Mouse (Mus musculus): Measurements from ENCODE around the gene Numb. TPM values are rescaled to one million over a fixed set of nuclear protein-coding genes. Genes with fewer than 3 reads are reported as not detected.
A peak's percentile ranks its signal among the peaks of the same experiment; 100 is the strongest.

The Numb gene
- polyA plus RNA-seq (2014; fragmentation: Nextera tagmentation; extraction: Ambion mirVana) = 27.2 and 27.8 TPM in 2 replicates

DNA sequence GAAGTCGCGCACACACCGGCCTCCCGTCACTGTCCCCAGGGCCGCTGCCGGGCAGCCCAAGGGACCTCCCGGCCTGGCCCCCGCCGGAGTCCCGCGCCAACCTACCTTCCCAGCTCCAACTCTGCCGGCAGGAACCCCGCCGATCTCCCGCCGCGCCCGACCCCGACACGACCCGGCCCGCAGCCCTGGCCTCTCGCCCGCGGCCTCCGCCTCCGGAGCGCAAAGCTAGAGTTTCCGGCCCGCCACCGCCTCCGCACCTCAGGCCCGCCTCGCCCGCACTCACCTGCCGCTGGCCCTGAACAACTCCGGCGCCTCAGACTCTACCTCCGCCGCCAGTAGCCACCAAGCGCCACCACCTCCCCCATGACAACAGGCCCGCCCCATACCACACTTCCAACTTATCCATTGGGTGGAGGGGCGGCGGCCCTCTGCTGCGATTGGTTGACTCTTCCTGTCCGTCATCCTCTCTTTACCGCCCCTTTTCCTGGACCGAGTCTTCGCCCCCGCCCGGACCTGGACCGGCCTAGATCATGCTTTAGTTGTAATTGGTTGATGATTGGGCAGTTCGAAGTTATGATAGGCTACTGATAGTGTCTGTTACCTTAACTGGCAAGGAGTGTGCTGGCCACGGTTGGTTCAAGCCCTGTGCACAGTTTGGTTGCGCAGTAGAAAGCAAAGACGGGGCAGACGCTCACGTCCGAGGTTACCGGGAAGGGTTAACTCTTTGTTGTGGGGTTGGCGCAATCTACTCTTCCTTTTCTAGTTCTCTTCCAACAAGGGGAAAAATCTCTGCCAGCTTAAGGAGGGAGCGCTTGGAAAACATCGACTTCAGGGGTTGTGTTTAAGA is at the start of gene Numb:
Gene Numb (minus strand): TSS at position 400 of the 847 bp plus-strand sequence.
- DNase-seq (ENCODE audit: low spot score, missing footprints) (peak; percentile 99), ATAC-seq (ENCODE audit: low FRiP score) (peak; percentile 100)
- WGBS = under 1% methylated on average over 59 of the region's 63 CpGs
- Histone ChIP-seq H3K27me3 (ENCODE audit: control insufficient read depth, insufficient read depth, low read length) (no peaks in the 10 kb centered on the region), H3K4me3 (ENCODE audit: low read depth, low read length) (peak within 1 kb of the TSS; percentile 95), H3K27ac (ENCODE audit: low read depth, low read length) (peak within 1 kb of the TSS; percentile 71), H3K9ac (ENCODE audit: low read length) (peak within 1 kb of the TSS; percentile 90), H3K4me1 (ENCODE audit: control insufficient read depth, insufficient read depth, low read length) (peaks cover 6% of the 10 kb centered on the region; the same call in 1 of the 2 replicates), H3K9me3 (ENCODE audit: control insufficient read depth, low read length) (no peaks in the 10 kb centered on the region), H3K4me2 (peak within 1 kb of the TSS; percentile 76), H3K36me3 (ENCODE audit: control insufficient read depth, insufficient read depth, low read length) (no peaks in the 10 kb centered on the region)

- ATAC-seq (ENCODE audit: low FRiP score) = no peak
- 87% methylated on average over 7 of the region's 7 CpGs for WGBS
- no peaks in the 10 kb centered on the region for H3K4me1 ChIP-seq (ENCODE audit: control insufficient read depth, insufficient read depth, low read length)
Measured at GRCm38 (mm10) chr12:83965235-83965634, 43.5 kb upstream of the Numb start.

GRCm38 (mm10) chr12:83958278-83958677 is 36.5 kb upstream of the Numb start:
- no peaks in the 10 kb centered on the region for H3K9me3 ChIP-seq (ENCODE audit: control insufficient read depth, low read length)
- H3K27ac ChIP-seq (ENCODE audit: low read depth, low read length) = no peak overlapping the region
- H3K4me1 ChIP-seq (ENCODE audit: control insufficient read depth, insufficient read depth, low read length) = 0 out of 2 replicates have a peak, but pooled peaks cover 4% of the 10 kb centered on the region
- no peak overlapping the region for H3K4me3 ChIP-seq (ENCODE audit: low read depth, low read length)
- no peak overlapping the region for H3K9ac ChIP-seq (ENCODE audit: low read length)
- DNase-seq (ENCODE audit: low spot score, missing footprints) (no peak), ATAC-seq (ENCODE audit: low FRiP score) (no peak)
- no peaks in the 10 kb centered on the region for H3K27me3 ChIP-seq (ENCODE audit: control insufficient read depth, insufficient read depth, low read length)
- WGBS = 91% methylated on average over 9 of the region's 9 CpGs
- no peaks in the 10 kb centered on the region; the same call in none of the 2 replicates for H3K36me3 ChIP-seq (ENCODE audit: control insufficient read depth, insufficient read depth, low read length)
- no peak overlapping the region for H3K4me2 ChIP-seq

More at GRCm38 (mm10) chr12:83965235-83965634, 43.5 kb upstream of the Numb start:
- H3K4me3 ChIP-seq (ENCODE audit: low read depth, low read length) = no peak overlapping the region
- no peaks in the 10 kb centered on the region for H3K9me3 ChIP-seq (ENCODE audit: control insufficient read depth, low read length)
- no peak overlapping the region for H3K9ac ChIP-seq (ENCODE audit: low read length)
- H3K27me3 ChIP-seq (ENCODE audit: control insufficient read depth, insufficient read depth, low read length) = no peaks in the 10 kb centered on the region
- no peak for DNase-seq (ENCODE audit: low spot score, missing footprints)
- H3K4me2 ChIP-seq = no peak overlapping the region
- no peaks in the 10 kb centered on the region for H3K36me3 ChIP-seq (ENCODE audit: control insufficient read depth, insufficient read depth, low read length)
- no peak overlapping the region for H3K27ac ChIP-seq (ENCODE audit: low read depth, low read length)

GRCm38 (mm10) chr12:83951711-83952575 is 30.2 kb upstream of the Numb start:
- Histone ChIP-seq H3K27me3 (ENCODE audit: control insufficient read depth, insufficient read depth, low read length) (no peaks in the 10 kb centered on the region), H3K27ac (ENCODE audit: low read depth, low read length) (no peak overlapping the region), H3K4me2 (peak overlapping the region; percentile 91), H3K4me1 (ENCODE audit: control insufficient read depth, insufficient read depth, low read length) (peaks cover 18% of the 10 kb centered on the region), H3K9ac (ENCODE audit: low read length) (peak overlapping the region; percentile 78), H3K4me3 (ENCODE audit: low read depth, low read length) (peak overlapping the region; percentile 66), H3K9me3 (ENCODE audit: control insufficient read depth, low read length) (no peaks in the 10 kb centered on the region), H3K36me3 (ENCODE audit: control insufficient read depth, insufficient read depth, low read length) (peaks cover 5% of the 10 kb centered on the region)
- DNase-seq (ENCODE audit: low spot score, missing footprints) = peak; percentile 90
- 66% methylated on average over 32 of the region's 32 CpGs for WGBS
- ATAC-seq (ENCODE audit: low FRiP score) = no peak

GRCm38 (mm10) chr12:83950840-83951701 is 29.3 kb upstream of the Numb start:
- Histone ChIP-seq H3K36me3 (ENCODE audit: control insufficient read depth, insufficient read depth, low read length) (peaks cover 5% of the 10 kb centered on the region), H3K4me2 (peak overlapping the region; percentile 91), H3K9ac (ENCODE audit: low read length) (peak overlapping the region; percentile 78), H3K27ac (ENCODE audit: low read depth, low read length) (peak overlapping the region; percentile 72), H3K27me3 (ENCODE audit: control insufficient read depth, insufficient read depth, low read length) (no peaks in the 10 kb centered on the region), H3K9me3 (ENCODE audit: control insufficient read depth, low read length) (no peaks in the 10 kb centered on the region), H3K4me3 (ENCODE audit: low read depth, low read length) (peak overlapping the region; percentile 66), H3K4me1 (ENCODE audit: control insufficient read depth, insufficient read depth, low read length) (peaks cover 18% of the 10 kb centered on the region)
- ATAC-seq (ENCODE audit: low FRiP score) (peak; percentile 70), DNase-seq (ENCODE audit: low spot score, missing footprints) (peak; percentile 97)
- WGBS = under 1% methylated on average over 107 of the region's 116 CpGs

- peaks cover 18% of the 10 kb centered on the region for H3K4me1 ChIP-seq (ENCODE audit: control insufficient read depth, insufficient read depth, low read length)
- DNase-seq (ENCODE audit: low spot score, missing footprints) = no peak
- H3K27ac ChIP-seq (ENCODE audit: low read depth, low read length) = peak within 1 kb of the TSS; percentile 72
- no peaks in the 10 kb centered on the region for H3K9me3 ChIP-seq (ENCODE audit: control insufficient read depth, low read length)
- peak within 1 kb of the TSS; percentile 66 for H3K4me3 ChIP-seq (ENCODE audit: low read depth, low read length)
- under 1% methylated on average over 37 of the region's 37 CpGs for WGBS
- no peaks in the 10 kb centered on the region for H3K27me3 ChIP-seq (ENCODE audit: control insufficient read depth, insufficient read depth, low read length)
- peak; percentile 94 for ATAC-seq (ENCODE audit: low FRiP score)
- peaks cover 5% of the 10 kb centered on the region for H3K36me3 ChIP-seq (ENCODE audit: control insufficient read depth, insufficient read depth, low read length)
- peak within 1 kb of the TSS; percentile 78 for H3K9ac ChIP-seq (ENCODE audit: low read length)
- H3K4me2 ChIP-seq = peak within 1 kb of the TSS; percentile 91
Measured at GRCm38 (mm10) chr12:83950493-83950839, 28.7 kb upstream of the Numb start, which contains the start of gene Riox1. Riox1 (plus strand) TSS chr12:83950608.

DNA sequence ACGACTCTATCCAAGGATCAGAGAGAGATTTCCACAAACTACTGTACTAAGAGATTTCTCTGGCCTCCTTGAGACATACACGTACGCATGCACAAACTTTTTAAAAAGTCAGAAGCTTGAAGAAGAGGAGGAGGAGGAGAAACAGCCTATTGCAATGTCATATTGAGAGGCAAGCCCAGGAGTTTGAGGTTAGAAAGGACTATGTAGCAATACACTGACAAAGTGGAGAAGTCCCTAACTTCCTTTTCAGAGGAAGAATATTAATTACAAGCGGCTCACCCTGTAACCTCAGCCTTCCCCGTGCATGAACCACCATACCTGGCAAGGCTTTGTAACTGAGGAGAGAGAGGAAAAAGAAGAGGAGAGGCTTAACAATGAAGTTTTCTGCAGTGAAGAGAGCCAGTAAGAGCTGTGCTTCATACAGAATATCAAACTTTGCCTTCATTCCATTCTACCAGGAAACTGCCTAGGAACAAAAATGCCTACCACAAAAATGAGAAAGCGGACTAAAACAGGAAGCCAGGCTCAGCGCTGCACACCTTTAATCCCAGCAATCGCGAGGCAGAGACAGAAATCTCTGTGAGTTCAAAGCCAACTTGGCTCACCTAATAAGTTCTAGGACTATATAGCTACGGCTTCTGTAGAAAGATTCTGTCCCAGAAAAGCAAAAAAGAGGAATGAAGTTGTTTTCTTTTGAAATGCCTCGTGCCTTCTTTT is 28.2 kb upstream of the Numb start:
- peak overlapping the region; percentile 66 for H3K4me3 ChIP-seq (ENCODE audit: low read depth, low read length)
- no peak for DNase-seq (ENCODE audit: low spot score, missing footprints)

DNA sequence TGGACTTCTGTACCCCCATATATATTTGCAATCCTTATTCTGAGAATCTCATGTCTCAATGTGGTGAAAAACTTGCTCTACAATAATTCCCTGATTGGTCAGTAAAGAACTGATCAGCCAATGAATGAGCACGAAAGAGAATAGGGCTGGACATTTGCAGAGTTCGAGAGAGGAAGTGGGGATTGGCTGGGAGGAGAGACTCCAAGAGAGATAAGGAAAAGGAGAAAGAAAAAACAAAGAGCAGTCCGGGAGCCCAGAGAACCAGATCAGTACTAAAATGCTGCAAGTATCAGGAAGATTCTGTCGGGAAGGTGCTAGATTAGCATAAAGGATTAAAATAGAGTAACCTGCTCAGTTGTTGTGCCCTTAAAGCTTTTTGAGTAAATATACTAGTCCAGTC is 27.3 kb upstream of the Numb start:
- ATAC-seq (ENCODE audit: low FRiP score) = no peak
- 74% methylated on average over 4 of the region's 4 CpGs for WGBS
- no peak overlapping the region for H3K27ac ChIP-seq (ENCODE audit: low read depth, low read length)
- H3K9me3 ChIP-seq (ENCODE audit: control insufficient read depth, low read length) = no peaks in the 10 kb centered on the region
- peaks cover 18% of the 10 kb centered on the region for H3K4me1 ChIP-seq (ENCODE audit: control insufficient read depth, insufficient read depth, low read length)
- H3K4me3 ChIP-seq (ENCODE audit: low read depth, low read length) = no peak overlapping the region
- H3K4me2 ChIP-seq = no peak overlapping the region
- no peaks in the 10 kb centered on the region for H3K27me3 ChIP-seq (ENCODE audit: control insufficient read depth, insufficient read depth, low read length)
- no peak overlapping the region for H3K9ac ChIP-seq (ENCODE audit: low read length)
- peaks cover 5% of the 10 kb centered on the region; the same call in 1 of the 2 replicates for H3K36me3 ChIP-seq (ENCODE audit: control insufficient read depth, insufficient read depth, low read length)
- no peak for DNase-seq (ENCODE audit: low spot score, missing footprints)

More for the DNA sequence above, 28.2 kb upstream of the Numb start:
- 30% methylated on average over 11 of the region's 11 CpGs for WGBS
- Histone ChIP-seq H3K4me2 (peak overlapping the region; percentile 91), H3K27ac (ENCODE audit: low read depth, low read length) (no peak overlapping the region), H3K36me3 (ENCODE audit: control insufficient read depth, insufficient read depth, low read length) (peaks cover 5% of the 10 kb centered on the region; the same call in 1 of the 2 replicates), H3K9ac (ENCODE audit: low read length) (peak overlapping the region; percentile 78), H3K9me3 (ENCODE audit: control insufficient read depth, low read length) (no peaks in the 10 kb centered on the region), H3K4me1 (ENCODE audit: control insufficient read depth, insufficient read depth, low read length) (peaks cover 18% of the 10 kb centered on the region), H3K27me3 (ENCODE audit: control insufficient read depth, insufficient read depth, low read length) (no peaks in the 10 kb centered on the region)
- no peak for ATAC-seq (ENCODE audit: low FRiP score)
